Mouse (Mus musculus) neural tube, embryonic 12.5 days (tissue): ENCODE results near the gene Homez. TPM values are rescaled to one million over a fixed set of nuclear protein-coding genes. Genes with fewer than 3 reads are reported as not detected.

Source experiments
- ATAC-seq: fragments of 200-750 bp; cut with Nextera tagmentation; 2 replicates; pipeline ENCODE4 v1.8.0; 2017; ENCODE audit warnings: low read depth, mild to moderate bottlenecking, moderate TSS enrichment, moderate library complexity; ENCODE audit not compliant: low FRiP score
- H3K27ac ChIP-seq: fragments of 300-500 bp; sonication (generic); 2 replicates; pipeline ENCODE4 v1.5.1; 2016
- H3K27me3 ChIP-seq: fragments of 300-500 bp; sonication (generic); replicated peaks from 2 replicates; pipeline ENCODE4 v1.6.1; 2016; ENCODE audit warnings: mild to moderate bottlenecking
- H3K36me3 ChIP-seq: fragments of 300-500 bp; sonication (generic); 2 replicates; pipeline ENCODE4 v1.6.1; 2016; ENCODE audit warnings: mild to moderate bottlenecking
- H3K4me1 ChIP-seq: fragments of 300-500 bp; sonication (generic); 2 replicates; pipeline ENCODE4 v1.6.1; 2016
- H3K4me2 ChIP-seq: fragments of 300-500 bp; sonication (generic); replicated peaks from 2 replicates; pipeline ENCODE4 v1.6.1; 2016; ENCODE audit warnings: mild to moderate bottlenecking
- H3K4me3 ChIP-seq: fragments of 300-500 bp; sonication (generic); 2 replicates; pipeline ENCODE4 v1.5.1; 2016
- H3K9ac ChIP-seq: fragments of 300-500 bp; sonication (generic); 2 replicates; pipeline ENCODE4 v1.6.1; 2016; ENCODE audit warnings: mild to moderate bottlenecking
- H3K9me3 ChIP-seq: fragments of 300-500 bp; sonication (generic); 2 replicates; pipeline ENCODE4 v1.6.1; 2016; ENCODE audit warnings: mild to moderate bottlenecking
- WGBS: fragments of 180-500 bp; shearing (Covaris S2); methylation state at CpG from one replicate; pipeline ENCODE4 v1.1.7; 2016; 5-methylcytosine and 5-hydroxymethylcytosine counted together
- polyA plus RNA-seq: library from polyadenylated mRNA; unstranded; fragments of >200 nt; fragmentation: Nextera tagmentation; extraction: Ambion mirVana; gene quantifications from 2 replicates; pipeline ENCODE4 v1.2.1, GENCODE M21; 2016

Homez gene
- 15.7 and 16.6 TPM in 2 replicates for polyA plus RNA-seq

GRCm38 (mm10) chr14:54870861-54871260, at the start of gene Homez:
Homez (minus strand) TSS chr14:54870961.
- ATAC-seq: no peak
- Histone ChIP-seq H3K36me3 (no peaks in the 10 kb centered on the region), H3K4me1 (peaks cover 6% of the 10 kb centered on the region), H3K27me3 (no peaks in the 10 kb centered on the region), H3K9me3 (no peaks in the 10 kb centered on the region), H3K4me2 (no peak within 1 kb of the TSS), H3K4me3 (no peak within 1 kb of the TSS), H3K9ac (no peak within 1 kb of the TSS), H3K27ac (no peak within 1 kb of the TSS)
- 87% methylated on average over 5 of the region's 5 CpGs for WGBS

- Histone ChIP-seq H3K9ac (no peak overlapping the region), H3K4me3 (no peak overlapping the region), H3K9me3 (peaks cover 18% of the 10 kb centered on the region), H3K4me2 (no peak overlapping the region), H3K27ac (no peak overlapping the region), H3K36me3 (peaks cover 58% of the 10 kb centered on the region), H3K27me3 (no peaks in the 10 kb centered on the region), H3K4me1 (peaks cover 17% of the 10 kb centered on the region)
- ATAC-seq: no peak
- 95% methylated on average over 16 of the region's 16 CpGs for WGBS
These were observed 49.4 kb upstream of the Homez start for GRCm38 (mm10) chr14:54920076-54920685.

GRCm38 (mm10) chr14:54913343-54913742, 42.6 kb upstream of the Homez start:
- WGBS: 18% methylated on average over 10 of the region's 10 CpGs
- no peaks in the 10 kb centered on the region for H3K9me3 ChIP-seq
- 0 out of 2 replicates have a peak overlapping the region, but pooled peaks have one; percentile 74 for H3K27ac ChIP-seq
- H3K4me3 ChIP-seq: peak overlapping the region; percentile 90
- no peaks in the 10 kb centered on the region for H3K27me3 ChIP-seq
- H3K4me2 ChIP-seq: peak overlapping the region; percentile 98
- ATAC-seq: peak; percentile 8; the same call in 1 of the 2 replicates
- H3K9ac ChIP-seq: peak overlapping the region; percentile 91
- H3K36me3 ChIP-seq: peaks cover 36% of the 10 kb centered on the region
- H3K4me1 ChIP-seq: peaks cover 22% of the 10 kb centered on the region

DNA sequence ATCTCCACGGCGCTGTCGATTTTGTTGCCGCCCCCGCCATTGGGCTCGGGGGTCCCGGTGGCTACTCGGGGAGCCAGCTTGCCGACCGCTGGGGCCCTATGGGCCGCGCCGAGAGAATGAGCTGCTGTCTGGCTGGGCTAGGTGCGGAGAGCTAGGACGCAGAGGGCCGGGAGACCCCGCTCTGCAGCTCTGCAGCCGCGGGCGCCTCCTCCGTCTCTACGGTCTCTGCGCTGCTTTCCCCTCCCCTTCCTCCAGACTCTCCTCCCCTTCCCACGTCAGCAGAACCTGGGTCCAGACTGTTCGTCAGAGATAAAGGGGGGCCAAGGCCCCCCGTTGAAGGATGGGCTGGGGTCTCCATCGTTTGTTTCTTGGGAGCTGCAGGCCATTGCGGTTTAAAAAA, 42.1 kb upstream of the Homez start, which contains the start of gene Slc22a17:
Gene Slc22a17 (minus strand): TSS at position 247 of the 400 bp plus-strand sequence.
- peak; percentile 95 for ATAC-seq
- WGBS: 0% methylated on average over 28 of the region's 28 CpGs
- peaks cover 24% of the 10 kb centered on the region for H3K4me1 ChIP-seq
- H3K4me2 ChIP-seq: peak within 1 kb of the TSS; percentile 98
- H3K36me3 ChIP-seq: peaks cover 39% of the 10 kb centered on the region
- H3K27ac ChIP-seq: peak within 1 kb of the TSS; percentile 74
- H3K27me3 ChIP-seq: no peaks in the 10 kb centered on the region
- no peaks in the 10 kb centered on the region for H3K9me3 ChIP-seq
- peak within 1 kb of the TSS; percentile 91 for H3K9ac ChIP-seq
- H3K4me3 ChIP-seq: peak within 1 kb of the TSS; percentile 90

- H3K27me3 ChIP-seq: no peaks in the 10 kb centered on the region
- H3K36me3 ChIP-seq: peaks cover 43% of the 10 kb centered on the region
- peak; percentile 66 for ATAC-seq
- peak overlapping the region; percentile 91 for H3K9ac ChIP-seq
- H3K4me2 ChIP-seq: peak overlapping the region; percentile 98
- peak overlapping the region; percentile 90 for H3K4me3 ChIP-seq
- 2% methylated on average over 62 of the region's 69 CpGs for WGBS
- H3K27ac ChIP-seq: peak overlapping the region; percentile 74
- H3K4me1 ChIP-seq: peaks cover 29% of the 10 kb centered on the region
- no peaks in the 10 kb centered on the region for H3K9me3 ChIP-seq
These were observed 41.5 kb upstream of the Homez start for GRCm38 (mm10) chr14:54912109-54912850.

DNA sequence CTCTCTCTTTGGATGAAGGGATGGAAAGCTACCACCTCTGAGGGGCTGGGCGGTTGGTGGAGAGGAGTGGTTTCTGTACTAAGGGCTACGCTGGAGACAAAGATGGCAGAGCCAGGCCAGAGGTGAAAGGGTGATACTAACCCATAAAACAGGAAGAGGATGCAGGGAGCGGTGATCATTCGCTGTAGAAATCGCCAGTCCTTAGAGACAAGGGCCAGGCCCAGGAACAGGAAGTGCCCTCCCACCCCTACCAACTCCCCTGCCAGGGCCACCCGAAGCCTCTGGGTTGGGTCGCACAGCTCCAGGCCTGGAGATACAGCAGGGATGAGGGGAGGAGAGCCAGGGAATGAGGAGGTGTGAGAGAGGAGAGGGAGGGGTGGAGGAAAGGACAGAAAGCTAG, 37.9 kb upstream of the Homez start:
- ATAC-seq: no peak
- Histone ChIP-seq H3K4me3 (no peak overlapping the region), H3K4me2 (no peak overlapping the region), H3K9ac (0 out of 2 replicates have a peak overlapping the region, but pooled peaks have one; percentile 0), H3K36me3 (peaks cover 48% of the 10 kb centered on the region), H3K27me3 (no peaks in the 10 kb centered on the region), H3K4me1 (peaks cover 28% of the 10 kb centered on the region), H3K9me3 (no peaks in the 10 kb centered on the region), H3K27ac (no peak overlapping the region)
- 88% methylated on average over 7 of the region's 7 CpGs for WGBS

- Histone ChIP-seq H3K9me3 (no peaks in the 10 kb centered on the region), H3K4me2 (no peak overlapping the region), H3K27me3 (no peaks in the 10 kb centered on the region), H3K27ac (no peak overlapping the region), H3K4me3 (no peak overlapping the region), H3K36me3 (peaks cover 36% of the 10 kb centered on the region), H3K9ac (no peak overlapping the region), H3K4me1 (peaks cover 7% of the 10 kb centered on the region; the same call in 1 of the 2 replicates)
- ATAC-seq: no peak
- WGBS: 92% methylated on average over 4 of the region's 4 CpGs
These were observed 32.9 kb upstream of the Homez start for GRCm38 (mm10) chr14:54903641-54904040.

DNA sequence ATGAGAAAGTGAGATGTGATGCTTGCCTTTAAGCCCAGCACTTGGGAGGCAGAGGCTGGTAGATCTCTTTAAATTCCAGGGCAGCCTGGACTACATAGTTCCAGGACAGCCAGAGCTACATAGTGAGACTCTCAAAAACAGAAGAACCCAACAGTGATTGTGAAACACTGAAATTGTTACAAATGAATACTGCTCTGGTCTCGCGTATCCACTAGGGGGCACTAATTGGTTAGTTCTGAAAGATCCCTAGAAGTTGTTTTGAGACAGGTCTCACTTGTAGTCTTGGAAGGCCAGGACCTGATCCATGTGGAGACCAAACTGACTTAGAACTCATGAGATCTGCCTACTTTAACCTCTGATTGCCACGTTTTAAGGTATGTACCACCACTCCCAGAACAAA, 29.6 kb upstream of the Homez start:
- no peaks in the 10 kb centered on the region for H3K27me3 ChIP-seq
- H3K27ac ChIP-seq: no peak overlapping the region
- no peak for ATAC-seq
- peaks cover 12% of the 10 kb centered on the region; the same call in 1 of the 2 replicates for H3K4me1 ChIP-seq
- no peaks in the 10 kb centered on the region for H3K9me3 ChIP-seq
- H3K36me3 ChIP-seq: peaks cover 42% of the 10 kb centered on the region
- under 1% methylated on average over 3 of the region's 3 CpGs for WGBS
- no peak overlapping the region for H3K4me2 ChIP-seq
- H3K4me3 ChIP-seq: no peak overlapping the region
- H3K9ac ChIP-seq: no peak overlapping the region

- no peaks in the 10 kb centered on the region for H3K27me3 ChIP-seq
- H3K9ac ChIP-seq: peak overlapping the region; percentile 13; the same call in 1 of the 2 replicates
- 69% methylated on average over 2 of the region's 2 CpGs for WGBS
- no peak for ATAC-seq
- H3K27ac ChIP-seq: no peak overlapping the region
- no peak overlapping the region for H3K4me3 ChIP-seq
- H3K4me1 ChIP-seq: peaks cover 15% of the 10 kb centered on the region
- H3K36me3 ChIP-seq: peaks cover 30% of the 10 kb centered on the region
- no peak overlapping the region for H3K4me2 ChIP-seq
- no peaks in the 10 kb centered on the region for H3K9me3 ChIP-seq
These were observed 26.7 kb upstream of the Homez start for GRCm38 (mm10) chr14:54897445-54897844.

- Histone ChIP-seq H3K27me3 (no peaks in the 10 kb centered on the region), H3K36me3 (peaks cover 30% of the 10 kb centered on the region), H3K4me2 (peak overlapping the region; percentile 73), H3K9me3 (no peaks in the 10 kb centered on the region), H3K4me3 (peak overlapping the region; percentile 99), H3K9ac (peak overlapping the region; percentile 100), H3K27ac (peak overlapping the region; percentile 92), H3K4me1 (peaks cover 15% of the 10 kb centered on the region)
- under 1% methylated on average over 51 of the region's 54 CpGs for WGBS
- ATAC-seq: peak; percentile 57
These were observed 23.8 kb upstream of the Homez start for GRCm38 (mm10) chr14:54894296-54895151.

- Histone ChIP-seq H3K9me3 (no peaks in the 10 kb centered on the region), H3K4me2 (peak overlapping the region; percentile 73), H3K4me1 (peaks cover 15% of the 10 kb centered on the region), H3K4me3 (peak overlapping the region; percentile 99), H3K27me3 (no peaks in the 10 kb centered on the region), H3K9ac (peak overlapping the region; percentile 100), H3K27ac (peak overlapping the region; percentile 92; the same call in 1 of the 2 replicates), H3K36me3 (peaks cover 30% of the 10 kb centered on the region)
- peak; percentile 99 for ATAC-seq
- under 1% methylated on average over 38 of the region's 38 CpGs for WGBS
These were observed 23.0 kb upstream of the Homez start for GRCm38 (mm10) chr14:54893651-54894181.
